Mouse (Mus musculus): ENCODE data around the gene 1700008P02Rik. TPM values are rescaled to one million over a fixed set of nuclear protein-coding genes. Genes with fewer than 3 reads are reported as not detected.

Gene 1700008P02Rik
- total RNA-seq (2023) = not detected

DNA sequence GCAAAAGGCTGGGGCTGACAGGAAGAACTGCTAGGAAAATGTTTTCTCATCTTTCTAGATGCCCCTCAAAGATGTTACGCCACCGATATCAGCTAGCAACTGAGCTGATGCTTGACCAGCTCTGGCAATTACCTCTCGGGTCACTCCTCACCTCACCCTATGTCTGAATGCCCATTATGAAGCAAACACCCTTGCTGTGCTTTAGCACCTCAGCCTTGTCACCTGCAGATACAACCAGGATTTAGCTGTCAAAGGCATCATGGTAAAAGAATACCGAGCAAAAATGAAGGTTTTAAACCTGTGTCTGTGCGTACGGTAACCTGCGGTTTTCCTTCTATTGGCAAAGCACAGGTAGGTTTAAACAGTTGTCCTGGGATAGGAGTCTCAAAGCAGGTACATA is at the start of gene 1700008P02Rik:
TSS of gene 1700008P02Rik (minus strand) at position 101 of the 400 bp plus-strand sequence.

All from monocyte, adult 59 days (primary cell).